Mouse (Mus musculus) lung, postnatal 0 days (tissue): ENCODE data around the gene Atp1b2. TPM values are rescaled to one million over a fixed set of nuclear protein-coding genes. Genes with fewer than 3 reads are reported as not detected.
"Not testable (repeated sequence)": the region's sequence is repeated elsewhere in the genome, so short reads cannot be mapped to it uniquely, and the experiment has no call there.

ENCODE experiments used
- ATAC-seq: fragments of 200-750 bp; cut with Nextera tagmentation; 2 replicates; pipeline ENCODE4 v1.8.0; 2017; ENCODE audit warnings: moderate library complexity
- DNase-seq: peaks from one replicate; pipeline ENCODE4 v3.0.0-alpha.2; 2016; ENCODE audit warnings: low spot score
- H3K27ac ChIP-seq: fragments of 300-500 bp; sonication (generic); 2 replicates; pipeline ENCODE4 v1.5.1; 2014; ENCODE audit warnings: antibody characterized with exemption, mild to moderate bottlenecking, low read length, mixed read lengths
- H3K27me3 ChIP-seq: fragments of 300-500 bp; sonication (generic); replicated peaks from 2 replicates; pipeline ENCODE4 v1.6.1; 2014; ENCODE audit warnings: low read length, mixed read lengths; ENCODE audit not compliant: insufficient read depth
- H3K36me3 ChIP-seq: fragments of 300-500 bp; sonication (generic); 2 replicates; pipeline ENCODE4 v1.6.1; 2014; ENCODE audit warnings: low read length, mixed read lengths; ENCODE audit not compliant: insufficient read depth
- H3K4me1 ChIP-seq: fragments of 300-500 bp; sonication (generic); 2 replicates; pipeline ENCODE4 v1.6.1; 2014; ENCODE audit warnings: antibody characterized with exemption, low read depth, low read length, mixed read lengths; ENCODE audit not compliant: insufficient read depth
- H3K4me2 ChIP-seq: fragments of 300-500 bp; sonication (generic); replicated peaks from 2 replicates; pipeline ENCODE4 v1.6.1; 2014; ENCODE audit warnings: low read depth, mild to moderate bottlenecking, low read length, moderate library complexity, mixed read lengths
- H3K4me3 ChIP-seq: fragments of 300-500 bp; sonication (generic); 2 replicates; pipeline ENCODE4 v1.5.1; 2014; ENCODE audit warnings: low read depth, low read length
- H3K9ac ChIP-seq: fragments of 300-500 bp; sonication (generic); replicated peaks from 2 replicates; pipeline ENCODE4 v1.6.1; 2014; ENCODE audit warnings: low read depth, mild to moderate bottlenecking
- H3K9me3 ChIP-seq: fragments of 300-500 bp; sonication (generic); 2 replicates; pipeline ENCODE4 v1.6.1; 2016; ENCODE audit warnings: low read length, mixed read lengths
- CTCF ChIP-seq: IDR thresholded peaks from 2 replicates; pipeline ENCODE4 v1.5.1; 2016; ENCODE audit warnings: antibody characterized with exemption, mild to moderate bottlenecking
- EP300 ChIP-seq: IDR thresholded peaks from 2 replicates; pipeline ENCODE4 v1.6.1; 2016; ENCODE audit warnings: antibody characterized with exemption, mild to moderate bottlenecking, control low read depth
- WGBS: fragments of 180-500 bp; shearing (Covaris S2); extraction: QIAGEN DNeasy Blood & Tissue Kit; methylation state at CpG from one replicate; pipeline ENCODE4 v1.1.7; 2014; 5-methylcytosine and 5-hydroxymethylcytosine counted together
- polyA plus RNA-seq: library from polyadenylated mRNA; unstranded; fragments of >200 nt; fragmentation: Nextera tagmentation; extraction: Ambion mirVana; gene quantifications from 2 replicates; pipeline ENCODE4 v1.2.1, GENCODE M21; 2015

Atp1b2 gene
- polyA plus RNA-seq, 1 experiment from 2014 or later: 8.1 TPM

- peak; percentile 99 for DNase-seq
- H3K4me2 ChIP-seq: peak within 1 kb of the TSS; percentile 85
- under 1% methylated on average over 22 of the region's 56 CpGs for WGBS
- H3K27me3 ChIP-seq: no peaks in the 10 kb centered on the region
- no peaks in the 10 kb centered on the region for H3K36me3 ChIP-seq
- H3K4me1 ChIP-seq: no peaks in the 10 kb centered on the region; the same call in 1 of the 2 replicates
- ATAC-seq: peak; percentile 96
- peak within 1 kb of the TSS; percentile 77 for H3K4me3 ChIP-seq
- peak within 1 kb of the TSS; percentile 96 for H3K27ac ChIP-seq
- H3K9ac ChIP-seq: peak within 1 kb of the TSS; percentile 88
- no peaks in the 10 kb centered on the region for H3K9me3 ChIP-seq
- no peak for TF ChIP-seq EP300
- TF ChIP-seq CTCF: peak; percentile 90
Measured at GRCm38 (mm10) chr11:69632284-69633089, 26.7 kb upstream of the Atp1b2 start, which contains the start of gene Fxr2. Gene Fxr2 (plus strand): TSS chr11:69632990.

- Histone ChIP-seq H3K4me3 (no peak overlapping the region), H3K27me3 (no peaks in the 10 kb centered on the region), H3K36me3 (no peaks in the 10 kb centered on the region), H3K4me2 (no peak overlapping the region), H3K9ac (no peak overlapping the region), H3K9me3 (no peaks in the 10 kb centered on the region), H3K4me1 (no peaks in the 10 kb centered on the region; the same call in 1 of the 2 replicates), H3K27ac (no peak overlapping the region)
- ATAC-seq (no peak), DNase-seq (peak; percentile 49)
- TF ChIP-seq EP300: no peak
- peak; percentile 67 for TF ChIP-seq CTCF
- 76% methylated on average over 1 of the region's 1 CpGs for WGBS
Measured at GRCm38 (mm10) chr11:69629802-69630201, 24.1 kb upstream of the Atp1b2 start.

GRCm38 (mm10) chr11:69628286-69628685 is 22.5 kb upstream of the Atp1b2 start:
- Histone ChIP-seq H3K27me3 (no peaks in the 10 kb centered on the region), H3K4me1 (no peaks in the 10 kb centered on the region), H3K9me3 (no peaks in the 10 kb centered on the region), H3K36me3 (no peaks in the 10 kb centered on the region), H3K27ac (no peak overlapping the region), H3K4me2 (no peak overlapping the region), H3K4me3 (no peak overlapping the region), H3K9ac (no peak overlapping the region)
- 34% methylated on average over 6 of the region's 6 CpGs for whole genome bisulfite sequencing
- no peak for TF ChIP-seq EP300
- TF ChIP-seq CTCF: peak; percentile 98
- no peak for ATAC-seq
- DNase-seq: peak; percentile 83

- H3K36me3 ChIP-seq, ATAC-seq, H3K27me3 ChIP-seq, DNase-seq, H3K27ac ChIP-seq, H3K4me3 ChIP-seq, H3K9ac ChIP-seq, H3K9me3 ChIP-seq, H3K4me2 ChIP-seq, H3K4me1 ChIP-seq: not testable (repeated sequence)
- 68% methylated on average over 2 of the region's 2 CpGs for WGBS
Measured at GRCm38 (mm10) chr11:69624339-69624738, 18.6 kb upstream of the Atp1b2 start.

- no peak for DNase-seq
- ATAC-seq: no peak
- no peaks in the 10 kb centered on the region for H3K4me1 ChIP-seq
- H3K4me3 ChIP-seq: no peak overlapping the region
- no peaks in the 10 kb centered on the region for H3K36me3 ChIP-seq
- no peak overlapping the region for H3K4me2 ChIP-seq
- WGBS: 70% methylated on average over 4 of the region's 4 CpGs
- H3K27ac ChIP-seq: no peak overlapping the region
- TF ChIP-seq EP300: no peak
- TF ChIP-seq CTCF: no peak
- no peaks in the 10 kb centered on the region for H3K27me3 ChIP-seq
- no peak overlapping the region for H3K9ac ChIP-seq
- no peaks in the 10 kb centered on the region for H3K9me3 ChIP-seq
Measured at GRCm38 (mm10) chr11:69623006-69623405, 17.3 kb upstream of the Atp1b2 start.

- peak overlapping the region; percentile 46 for H3K4me3 ChIP-seq
- 18% methylated on average over 4 of the region's 6 CpGs for WGBS
- H3K27ac ChIP-seq: peak overlapping the region; percentile 7; the same call in 1 of the 2 replicates
Measured at GRCm38 (mm10) chr11:69622406-69622805, 16.7 kb upstream of the Atp1b2 start.

More at GRCm38 (mm10) chr11:69622406-69622805, 16.7 kb upstream of the Atp1b2 start:
- TF ChIP-seq EP300 (no peak), CTCF (no peak)
- ATAC-seq: no peak
- Histone ChIP-seq H3K27me3 (no peaks in the 10 kb centered on the region), H3K9me3 (no peaks in the 10 kb centered on the region), H3K36me3 (no peaks in the 10 kb centered on the region), H3K4me2 (peak overlapping the region; percentile 56), H3K4me1 (no peaks in the 10 kb centered on the region), H3K9ac (peak overlapping the region; percentile 54)
- DNase-seq: no peak
